ENCODE assay signal across 8 mouse cellular contexts in genomic region chr2:93891611-93892280, GRCm38 (mm10). TPM values are rescaled to one million over a fixed set of nuclear protein-coding genes. Genes with fewer than 3 reads are reported as not detected.
DNase-seq lines count a peak whose midpoint lies in the region; ATAC-seq and TF ChIP-seq lines count a peak whose summit lies in the region.

No protein-coding gene starts in this region.

- WGBS in kidney, embryonic 16.5 days, result 10% methylated on average over 9 of the region's 9 CpGs
- 14% methylated on average over 9 of the region's 9 CpGs for WGBS in neural tube, embryonic 11.5 days

- no peak overlapping the region for H3K27ac ChIP-seq in MEL (ENCODE audit: control insufficient read depth, low read depth, low read length)
- H3K27ac ChIP-seq in kidney, embryonic 16.5 days (ENCODE audit: low read length), result peak overlapping the region; percentile 74
- H3K27ac ChIP-seq in neural tube, embryonic 11.5 days (ENCODE audit: low read depth, low read length), result 0 out of 2 replicates have a peak overlapping the region, but pooled peaks have one; percentile 60

- no peaks in the 10 kb centered on the region; a peak in 1 of 4 replicates for H3K36me3 ChIP-seq in MEL (ENCODE audit: control insufficient read depth in 1 of 2, insufficient read depth in 2 of 2, low read length in 2 of 2)
- H3K36me3 ChIP-seq in kidney, embryonic 16.5 days (ENCODE audit: insufficient read depth, low read length), result no peaks in the 10 kb centered on the region
- H3K36me3 ChIP-seq in neural tube, embryonic 11.5 days (ENCODE audit: control insufficient read depth, insufficient read depth, low read length), result no peaks in the 10 kb centered on the region

- DNase-seq in MEL (ENCODE audit: low read depth, low spot score) (no peak), liver (peak; percentile 49)
- peak; percentile 69 for DNase-seq in brain, adult 2 months (ENCODE audit: low read depth, low spot score)
- peak; percentile 54 to 64 for DNase-seq in frontal cortex, postnatal 36 days (ENCODE audit: low spot score in 2 of 2)
- DNase-seq in neural tube, embryonic 11.5 days (ENCODE audit: low spot score), result peak; percentile 76
- DNase-seq in T-cell, adult 2 months (ENCODE audit: low spot score), result no peak
- no peak for DNase-seq in thymus, postnatal 10 days (ENCODE audit: low spot score in 2 of 2)

- no peaks in the 10 kb centered on the region for H3K27me3 ChIP-seq in MEL (ENCODE audit: control insufficient read depth in 1 of 2, insufficient read depth in 2 of 2, low read length in 2 of 2)
- H3K27me3 ChIP-seq in kidney, embryonic 16.5 days (ENCODE audit: insufficient read depth, low read length), result no peaks in the 10 kb centered on the region
- no peaks in the 10 kb centered on the region for H3K27me3 ChIP-seq in neural tube, embryonic 11.5 days (ENCODE audit: control insufficient read depth, insufficient read depth, low read length)

- H3K4me3 ChIP-seq in MEL (ENCODE audit: control insufficient read depth in 1 of 2, insufficient read depth in 1 of 2, low read depth in 2 of 2, low read length in 2 of 2), result no peak overlapping the region
- H3K4me3 ChIP-seq in kidney, embryonic 16.5 days (ENCODE audit: low read length), result no peak overlapping the region
- no peak overlapping the region for H3K4me3 ChIP-seq in neural tube, embryonic 11.5 days (ENCODE audit: low read depth, low read length)

- TF ChIP-seq EP300 in MEL (IDR thresholded peaks at IDR 0.05; ENCODE audit: low read depth in 1 of 2, low read length in 2 of 2), result no peak

- no peaks in the 10 kb centered on the region for H3K79me2 ChIP-seq in MEL (ENCODE audit: control insufficient read depth, insufficient read depth, low read length, poor library complexity)

- no peak for TF ChIP-seq CTCF in MEL (IDR thresholded peaks at IDR 0.05 in 2 of 3, conservative IDR thresholded peaks at IDR 0.05 in 1 of 3; ENCODE audit: control insufficient read depth in 1 of 3, insufficient read depth in 1 of 3, low read depth in 2 of 3, low read length in 3 of 3, poor library complexity in 1 of 3, severe bottlenecking in 1 of 3)

- no peak for TF ChIP-seq RAD21 in MEL (IDR thresholded peaks at IDR 0.05; ENCODE audit: low read depth, low read length)

- peak; percentile 83 for ATAC-seq in kidney, embryonic 16.5 days (ENCODE audit: low FRiP score, low TSS enrichment)
- ATAC-seq in neural tube, embryonic 11.5 days (ENCODE audit: insufficient read depth, low FRiP score, low TSS enrichment), result peak; percentile 95

- H3K4me2 ChIP-seq in kidney, embryonic 16.5 days (replicated peaks; ENCODE audit: low read depth, low read length), result no peak overlapping the region
- no peak overlapping the region for H3K4me2 ChIP-seq in neural tube, embryonic 11.5 days (ENCODE audit: low read depth)

- no peaks in the 10 kb centered on the region for H3K9me3 ChIP-seq in MEL (replicated peaks; ENCODE audit: insufficient read depth, low read length)
- no peaks in the 10 kb centered on the region for H3K9me3 ChIP-seq in kidney, embryonic 16.5 days (ENCODE audit: low read length)
- H3K9me3 ChIP-seq in neural tube, embryonic 11.5 days (ENCODE audit: control insufficient read depth, low read length), result no peaks in the 10 kb centered on the region

- H3K9ac ChIP-seq in MEL (ENCODE audit: control insufficient read depth, low read depth, low read length, poor library complexity, severe bottlenecking), result no peak overlapping the region
- peak overlapping the region; percentile 45; the same call in 1 of the 2 replicates for H3K9ac ChIP-seq in kidney, embryonic 16.5 days (replicated peaks; ENCODE audit: low read length)
- no peak overlapping the region for H3K9ac ChIP-seq in neural tube, embryonic 11.5 days (ENCODE audit: low read length)

- peaks cover 0 to 4% of the 10 kb centered on the region in 2 experiments; a peak in 1 of 4 replicates for H3K4me1 ChIP-seq in MEL (ENCODE audit: control insufficient read depth in 1 of 2, insufficient read depth in 2 of 2, low read length in 2 of 2)
- H3K4me1 ChIP-seq in kidney, embryonic 16.5 days (ENCODE audit: insufficient read depth, low read length), result peaks cover 22% of the 10 kb centered on the region
- peaks cover 6% of the 10 kb centered on the region for H3K4me1 ChIP-seq in neural tube, embryonic 11.5 days (ENCODE audit: control insufficient read depth, insufficient read depth, low read length)

- TF ChIP-seq POLR2A in MEL (IDR thresholded peaks at IDR 0.05; ENCODE audit: control insufficient read depth in 1 of 2, insufficient read depth in 1 of 2, low read depth in 1 of 2, low read length in 2 of 2, poor library complexity in 1 of 2), result no peak

TF ChIP-seq in MEL, 35 proteins besides CTCF, POLR2A, EP300 and RAD21:
- no peak for TF ChIP-seq NRF1 (IDR thresholded peaks at IDR 0.05; ENCODE audit: insufficient read depth, low read depth, low read length, poor library complexity, severe bottlenecking)
- peak; percentile 20; the same call in 1 of the 2 replicates for TF ChIP-seq BHLHE40 (IDR thresholded peaks at IDR 0.05; ENCODE audit: borderline replicate concordance, low read depth, low read length)

RNA-seq across cellular contexts. Expression of gene Accsl, which starts 22.8 kb away (rescaled TPM):
- total RNA-seq in MEL (2012; rRNA removed), result not detected in 2 replicates
- not detected for polyA plus RNA-seq in MEL (2012; ENCODE audit: insufficient read depth in 1 of 2, insufficient read length in 2 of 2, low read depth in 1 of 2, low replicate concordance in 2 of 2, missing spikeins in 1 of 2)
- not detected in 2 replicates for polyA plus RNA-seq in kidney, embryonic 16.5 days (2015; fragmentation: Nextera tagmentation; extraction: Ambion mirVana)
- not detected in 2 replicates for polyA plus RNA-seq in neural tube, embryonic 11.5 days (2014; fragmentation: Nextera tagmentation; extraction: Ambion mirVana)

RNA-seq across cellular contexts. Expression of gene Accs, which starts 42.0 kb away (rescaled TPM):
- total RNA-seq in MEL (2012; rRNA removed), result 1.0 and 1.2 TPM in 2 replicates
- 1 to 10 TPM in 1 of 2 experiments, not detected in 1; 4.5 TPM for polyA plus RNA-seq in MEL (2012; ENCODE audit: insufficient read depth in 1 of 2, insufficient read length in 2 of 2, low read depth in 1 of 2, low replicate concordance in 2 of 2, missing spikeins in 1 of 2)
- polyA plus RNA-seq in kidney, embryonic 16.5 days (2015; fragmentation: Nextera tagmentation; extraction: Ambion mirVana), result 9.0 and 9.8 TPM in 2 replicates
- 5.6 and 7.8 TPM in 2 replicates for polyA plus RNA-seq in neural tube, embryonic 11.5 days (2014; fragmentation: Nextera tagmentation; extraction: Ambion mirVana)

Comparison
In these comparisons a context has a peak if more than half of its experiments do, and no peak if none do; other contexts are left out.
1. DNase-seq: peak in brain, adult 2 months (single experiment), frontal cortex, postnatal 36 days (2 of 2), liver (single experiment) and neural tube, embryonic 11.5 days (single experiment); none in MEL (single experiment), T-cell, adult 2 months (single experiment) and thymus, postnatal 10 days (0 of 2).